Mouse (Mus musculus) liver, postnatal 0 days (tissue): Measurements from ENCODE around the gene Apol7a. TPM values are rescaled to one million over a fixed set of nuclear protein-coding genes. Genes with fewer than 3 reads are reported as not detected.

Experiments used
- ATAC-seq: fragments of 200-750 bp; cut with Nextera tagmentation; 2 replicates; pipeline ENCODE4 v1.8.0; 2017; ENCODE audit warnings: mild to moderate bottlenecking, moderate library complexity
- DNase-seq: peaks from one replicate; pipeline ENCODE4 v3.0.0-alpha.2; 2016
- H3K27ac ChIP-seq: fragments of 300-500 bp; sonication (generic); 2 replicates; pipeline ENCODE4 v1.5.1; 2014; ENCODE audit warnings: antibody characterized with exemption, moderate library complexity, mild to moderate bottlenecking, low read depth
- H3K27me3 ChIP-seq: fragments of 300-500 bp; sonication (generic); 2 replicates; pipeline ENCODE4 v1.6.1; 2014; ENCODE audit warnings: low read length, control low read depth, mixed read lengths; ENCODE audit not compliant: insufficient read depth
- H3K36me3 ChIP-seq: fragments of 300-500 bp; sonication (generic); replicated peaks from 2 replicates; pipeline ENCODE4 v1.6.1; 2014; ENCODE audit warnings: mild to moderate bottlenecking, control low read depth, low read length, moderate library complexity, mixed read lengths; ENCODE audit not compliant: insufficient read depth
- H3K4me1 ChIP-seq: fragments of 300-500 bp; sonication (generic); 2 replicates; pipeline ENCODE4 v1.6.1; 2014; ENCODE audit warnings: antibody characterized with exemption, mild to moderate bottlenecking, control low read depth; ENCODE audit not compliant: insufficient read depth
- H3K4me2 ChIP-seq: fragments of 300-500 bp; sonication (generic); 2 replicates; pipeline ENCODE4 v1.6.1; 2014; ENCODE audit warnings: low read depth, mild to moderate bottlenecking, low read length, moderate library complexity, mixed read lengths
- H3K4me3 ChIP-seq: fragments of 300-500 bp; sonication (generic); 2 replicates; pipeline ENCODE4 v1.5.1; 2014; ENCODE audit warnings: low read depth, low read length
- H3K9ac ChIP-seq: fragments of 300-500 bp; sonication (generic); replicated peaks from 2 replicates; pipeline ENCODE4 v1.6.1; 2014; ENCODE audit warnings: mild to moderate bottlenecking, moderate library complexity
- H3K9me3 ChIP-seq: fragments of 300-500 bp; sonication (generic); 2 replicates; pipeline ENCODE4 v1.6.1; 2016; ENCODE audit warnings: mild to moderate bottlenecking, control low read depth, low read length, mixed read lengths
- CTCF ChIP-seq: sonication (generic); IDR thresholded peaks from 2 replicates; pipeline ENCODE4 v1.5.1; 2016; ENCODE audit warnings: antibody characterized with exemption, low read depth
- EP300 ChIP-seq: IDR thresholded peaks from 2 replicates; pipeline ENCODE4 v1.6.1; 2016; ENCODE audit warnings: antibody characterized with exemption, low read depth, mild to moderate bottlenecking
- WGBS: fragments of 180-500 bp; shearing (Covaris S2); extraction: QIAGEN DNeasy Blood & Tissue Kit; methylation state at CpG from one replicate; pipeline ENCODE4 v1.1.7; 2014; ENCODE audit not compliant: insufficient replicate concordance; 5-methylcytosine and 5-hydroxymethylcytosine counted together
- polyA plus RNA-seq: library from polyadenylated mRNA; unstranded; fragments of >200 nt; fragmentation: Nextera tagmentation; extraction: Ambion mirVana; gene quantifications from 2 replicates; pipeline ENCODE4 v1.2.1, GENCODE M21; 2015

Apol7a gene
- polyA plus RNA-seq, 1 experiment from 2014 or later: 17.6 TPM

- no peak overlapping the region for H3K9ac ChIP-seq
- no peak for ATAC-seq
- WGBS: 84% methylated on average over 8 of the region's 8 CpGs
- H3K4me1 ChIP-seq: peaks cover 7% of the 10 kb centered on the region
- H3K4me3 ChIP-seq: no peak overlapping the region
- H3K27ac ChIP-seq: no peak overlapping the region
- H3K4me2 ChIP-seq: no peak overlapping the region
- DNase-seq: no peak
- no peak for TF ChIP-seq CTCF
- no peak for TF ChIP-seq EP300
- H3K36me3 ChIP-seq: no peaks in the 10 kb centered on the region
- H3K9me3 ChIP-seq: no peaks in the 10 kb centered on the region
- H3K27me3 ChIP-seq: no peaks in the 10 kb centered on the region
These were observed 28.3 kb downstream of the Apol7a start for GRCm38 (mm10) chr15:77370588-77370987.

- no peak for TF ChIP-seq CTCF
These were observed 28.9 kb downstream of the Apol7a start for GRCm38 (mm10) chr15:77369981-77370380.

DNA sequence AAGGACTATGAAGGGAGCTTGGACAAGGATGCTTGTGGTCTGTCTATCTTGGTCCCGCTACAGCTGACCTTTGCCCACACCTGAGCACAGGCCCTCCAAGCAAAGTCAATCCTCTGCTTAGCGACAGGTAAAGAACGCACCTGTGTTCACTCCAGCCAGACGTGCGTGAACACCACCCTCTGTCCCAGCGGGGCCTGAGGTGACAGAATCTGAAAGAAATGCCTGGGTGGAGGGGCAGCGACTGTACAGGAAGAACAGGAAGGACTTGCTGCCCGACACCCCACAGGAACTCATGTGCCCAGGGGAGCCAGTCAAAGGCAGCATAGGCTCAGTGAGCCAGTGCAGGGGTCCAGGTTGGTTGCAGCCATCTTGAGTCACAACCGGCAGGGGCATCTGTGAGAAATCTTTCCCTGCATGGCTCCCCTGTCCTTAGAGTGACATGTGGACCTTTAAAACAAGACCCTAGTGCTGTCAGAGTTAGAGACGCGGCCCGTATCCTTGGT is 30.0 kb downstream of the Apol7a start:
- Histone ChIP-seq H3K9ac (peak overlapping the region; percentile 44; the same call in 1 of the 2 replicates), H3K4me3 (no peak overlapping the region), H3K4me1 (peaks cover 7% of the 10 kb centered on the region), H3K27me3 (no peaks in the 10 kb centered on the region), H3K27ac (no peak overlapping the region), H3K9me3 (no peaks in the 10 kb centered on the region), H3K4me2 (no peak overlapping the region), H3K36me3 (no peaks in the 10 kb centered on the region)
- 75% methylated on average over 12 of the region's 12 CpGs for WGBS
- no peak for ATAC-seq
- TF ChIP-seq CTCF: no peak
- TF ChIP-seq EP300: no peak
- DNase-seq: no peak

More at GRCm38 (mm10) chr15:77369981-77370380, 28.9 kb downstream of the Apol7a start:
- Histone ChIP-seq H3K4me2 (no peak overlapping the region), H3K9me3 (no peaks in the 10 kb centered on the region), H3K4me1 (peaks cover 7% of the 10 kb centered on the region), H3K4me3 (no peak overlapping the region), H3K36me3 (no peaks in the 10 kb centered on the region), H3K9ac (no peak overlapping the region), H3K27ac (no peak overlapping the region), H3K27me3 (no peaks in the 10 kb centered on the region)
- 86% methylated on average over 21 of the region's 21 CpGs for WGBS
- ATAC-seq (no peak), DNase-seq (no peak)

DNA sequence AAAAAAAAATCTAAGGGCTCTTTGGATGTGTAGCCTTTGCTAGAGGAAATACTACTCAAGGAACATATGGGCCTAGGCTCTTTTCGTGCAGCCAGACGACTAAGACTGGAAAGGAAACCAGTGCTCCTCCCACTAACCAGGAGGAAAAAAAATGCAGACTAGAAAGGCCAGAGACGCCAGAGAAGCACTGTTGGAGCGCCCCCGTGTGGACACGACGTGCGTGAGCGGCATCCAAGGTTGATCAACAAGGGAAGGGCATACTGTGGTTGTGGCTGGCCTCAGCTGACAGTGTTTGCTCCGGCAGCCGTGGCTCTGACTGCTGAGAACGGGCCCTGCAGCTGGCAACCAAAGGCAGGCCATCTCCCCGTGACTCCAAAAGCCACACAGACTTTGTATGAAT is 30.8 kb downstream of the Apol7a start:
- Histone ChIP-seq H3K9me3 (no peaks in the 10 kb centered on the region), H3K4me2 (peak overlapping the region; percentile 38; the same call in 1 of the 2 replicates), H3K27me3 (no peaks in the 10 kb centered on the region), H3K4me1 (peaks cover 7% of the 10 kb centered on the region), H3K9ac (no peak overlapping the region), H3K27ac (0 out of 2 replicates have a peak overlapping the region, but pooled peaks have one; percentile 49), H3K36me3 (no peaks in the 10 kb centered on the region), H3K4me3 (no peak overlapping the region)
- DNase-seq: peak; percentile 90
- no peak for TF ChIP-seq EP300
- peak; percentile 95 for TF ChIP-seq CTCF
- under 1% methylated on average over 13 of the region's 13 CpGs for WGBS
- ATAC-seq: peak; percentile 79

DNA sequence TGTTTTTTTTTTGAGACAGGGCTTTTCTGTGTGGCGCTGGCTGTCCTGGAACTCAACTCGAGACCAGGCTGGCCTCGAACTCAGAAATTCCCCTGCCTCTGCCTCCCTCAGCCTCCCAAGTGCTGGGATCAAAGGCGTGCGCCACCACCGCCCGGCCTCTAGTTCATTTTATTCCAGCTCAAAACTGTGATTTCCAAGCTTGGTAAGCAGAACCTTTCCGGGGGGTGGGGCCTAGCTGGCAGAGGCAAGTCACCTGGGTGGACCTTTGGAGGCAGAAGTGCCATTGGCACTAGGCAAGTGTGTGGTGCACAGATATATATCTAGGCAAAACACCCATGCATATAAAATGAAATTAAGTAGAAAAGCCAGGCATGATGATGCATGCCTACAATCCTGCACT is 31.4 kb downstream of the Apol7a start:
- no peak overlapping the region for H3K4me3 ChIP-seq
- peaks cover 7% of the 10 kb centered on the region for H3K4me1 ChIP-seq
- H3K27me3 ChIP-seq: no peaks in the 10 kb centered on the region
- no peak overlapping the region for H3K9ac ChIP-seq
- H3K4me2 ChIP-seq: no peak overlapping the region
- no peak for ATAC-seq
- H3K36me3 ChIP-seq: no peaks in the 10 kb centered on the region
- no peak for TF ChIP-seq CTCF
- TF ChIP-seq EP300: no peak
- 0 out of 2 replicates have a peak overlapping the region, but pooled peaks have one; percentile 35 for H3K27ac ChIP-seq
- DNase-seq: no peak
- 39% methylated on average over 8 of the region's 8 CpGs for WGBS
- H3K9me3 ChIP-seq: no peaks in the 10 kb centered on the region

DNA sequence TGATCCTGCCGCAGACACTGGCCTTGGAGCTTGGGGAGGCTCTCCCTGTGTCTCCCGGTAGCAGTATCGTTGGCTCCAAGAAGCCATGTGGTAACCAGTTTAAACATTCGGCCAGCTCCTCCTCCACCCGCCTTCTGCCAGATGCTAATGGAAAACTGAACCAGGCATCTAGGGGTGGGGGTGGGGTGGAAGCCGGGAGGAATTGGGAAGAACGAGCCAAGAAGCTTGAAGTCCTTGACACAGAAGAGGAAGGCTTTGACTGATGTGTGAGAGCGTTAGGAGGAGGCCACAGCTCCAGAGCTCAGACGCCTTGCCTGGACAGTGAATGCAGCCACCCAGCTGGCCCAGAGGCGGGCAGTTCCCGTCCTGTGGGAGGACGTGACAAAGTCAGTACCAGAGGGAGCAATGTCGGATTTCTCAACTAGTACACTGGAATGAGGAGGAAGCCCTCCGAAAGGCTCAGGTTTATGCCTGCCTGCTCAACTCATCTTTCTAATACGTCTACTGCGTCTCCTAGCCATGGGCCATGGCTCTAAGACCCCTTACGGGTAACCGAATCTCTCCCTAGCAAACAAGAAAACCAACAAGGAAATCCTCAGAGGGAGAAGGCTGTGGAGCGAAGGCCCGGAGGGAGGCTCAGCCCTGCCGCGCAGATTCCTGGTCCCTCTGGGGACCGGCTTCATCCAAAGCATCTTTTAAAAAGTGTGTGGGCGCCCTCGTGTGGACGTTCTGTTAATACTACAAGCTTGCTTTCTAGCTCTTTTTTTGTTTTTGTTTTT is 32.0 kb downstream of the Apol7a start:
- 7% methylated on average over 26 of the region's 26 CpGs for WGBS

More for the DNA sequence above, 32.0 kb downstream of the Apol7a start:
- H3K4me2 ChIP-seq: peak overlapping the region; percentile 42
- TF ChIP-seq EP300: no peak
- TF ChIP-seq CTCF: peak; percentile 65
- H3K36me3 ChIP-seq: no peaks in the 10 kb centered on the region
- H3K27me3 ChIP-seq: no peaks in the 10 kb centered on the region
- peak overlapping the region; percentile 3; the same call in 1 of the 2 replicates for H3K4me3 ChIP-seq
- H3K9me3 ChIP-seq: no peaks in the 10 kb centered on the region
- ATAC-seq: peak; percentile 60
- DNase-seq: peak; percentile 76
- H3K27ac ChIP-seq: peak overlapping the region; percentile 35
- peaks cover 7% of the 10 kb centered on the region for H3K4me1 ChIP-seq
- H3K9ac ChIP-seq: no peak overlapping the region
